Mouse (Mus musculus): ENCODE data around the gene Mapk6. TPM values are rescaled to one million over a fixed set of nuclear protein-coding genes. Genes with fewer than 3 reads are reported as not detected.

The Mapk6 gene
- polyA plus RNA-seq, 1 experiment from 2014 or later: 40.1 TPM

- no peak for DNase-seq (ENCODE audit: low spot score)
- Histone ChIP-seq H3K27me3 (ENCODE audit: insufficient read depth, low read length) (no peaks in the 10 kb centered on the region), H3K9me3 (replicated peaks; ENCODE audit: low read length) (no peaks in the 10 kb centered on the region), H3K4me3 (replicated peaks; ENCODE audit: low read depth, low read length) (no peak overlapping the region), H3K27ac (no peak overlapping the region), H3K9ac (ENCODE audit: low read depth, low read length) (no peak overlapping the region), H3K4me1 (replicated peaks; ENCODE audit: insufficient read depth, low read length) (no peaks in the 10 kb centered on the region), H3K4me2 (ENCODE audit: low read length) (no peak overlapping the region), H3K36me3 (ENCODE audit: insufficient read depth, low read length) (no peaks in the 10 kb centered on the region)
- 84% methylated on average over 3 of the region's 3 CpGs for WGBS
- ATAC-seq (replicated peaks; ENCODE audit: low FRiP score, low read depth): no peak
- no peak for TF ChIP-seq CTCF (IDR thresholded peaks at IDR 0.05; ENCODE audit: low read depth)
Observed at GRCm38 (mm10) chr9:75432694-75433093, 22.9 kb upstream of the Mapk6 start.

GRCm38 (mm10) chr9:75430822-75431621 lies 21.2 kb upstream of the Mapk6 start:
- no peak overlapping the region for H3K4me3 ChIP-seq (replicated peaks; ENCODE audit: low read depth, low read length)
- no peaks in the 10 kb centered on the region for H3K27me3 ChIP-seq (ENCODE audit: insufficient read depth, low read length)
- H3K27ac ChIP-seq: no peak overlapping the region
- ATAC-seq (replicated peaks; ENCODE audit: low FRiP score, low read depth) (no peak), DNase-seq (ENCODE audit: low spot score) (no peak)
- H3K9ac ChIP-seq (ENCODE audit: low read depth, low read length): no peak overlapping the region
- 75% methylated on average over 16 of the region's 16 CpGs for WGBS
- no peak overlapping the region for H3K4me2 ChIP-seq (ENCODE audit: low read length)
- no peaks in the 10 kb centered on the region for H3K4me1 ChIP-seq (replicated peaks; ENCODE audit: insufficient read depth, low read length)
- H3K36me3 ChIP-seq (ENCODE audit: insufficient read depth, low read length): no peaks in the 10 kb centered on the region
- TF ChIP-seq CTCF (IDR thresholded peaks at IDR 0.05; ENCODE audit: low read depth): no peak
- no peaks in the 10 kb centered on the region for H3K9me3 ChIP-seq (replicated peaks; ENCODE audit: low read length)

- TF ChIP-seq CTCF (IDR thresholded peaks at IDR 0.05; ENCODE audit: low read depth): no peak
- Histone ChIP-seq H3K27me3 (ENCODE audit: insufficient read depth, low read length) (no peaks in the 10 kb centered on the region), H3K36me3 (ENCODE audit: insufficient read depth, low read length) (no peaks in the 10 kb centered on the region), H3K9ac (ENCODE audit: low read depth, low read length) (no peak overlapping the region), H3K4me1 (replicated peaks; ENCODE audit: insufficient read depth, low read length) (no peaks in the 10 kb centered on the region), H3K9me3 (replicated peaks; ENCODE audit: low read length) (no peaks in the 10 kb centered on the region), H3K4me3 (replicated peaks; ENCODE audit: low read depth, low read length) (no peak overlapping the region), H3K27ac (no peak overlapping the region), H3K4me2 (ENCODE audit: low read length) (no peak overlapping the region)
- DNase-seq (ENCODE audit: low spot score) (no peak), ATAC-seq (replicated peaks; ENCODE audit: low FRiP score, low read depth) (no peak)
- WGBS: 96% methylated on average over 1 of the region's 1 CpGs
Observed at GRCm38 (mm10) chr9:75429657-75430056, 19.9 kb upstream of the Mapk6 start.

DNA sequence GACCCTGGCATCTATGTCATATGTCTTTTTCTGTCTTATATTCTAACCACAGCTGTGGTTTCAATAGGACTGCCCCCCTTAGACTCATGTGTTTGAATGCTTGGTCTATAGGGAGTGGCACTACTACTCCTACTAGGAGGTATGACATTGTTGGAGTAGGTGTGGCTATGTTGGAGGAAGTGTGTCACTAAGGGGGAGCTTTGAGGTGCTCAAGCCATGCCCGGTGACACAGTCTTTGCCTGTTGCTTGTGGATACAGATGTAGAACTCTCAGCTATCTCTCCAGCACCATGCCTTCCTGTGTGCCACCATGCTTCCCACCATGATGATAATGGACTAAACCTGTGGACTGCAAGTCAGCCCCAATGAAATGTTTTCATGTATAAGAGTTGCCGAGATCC lies 19.2 kb upstream of the Mapk6 start:
- no peaks in the 10 kb centered on the region for H3K27me3 ChIP-seq (ENCODE audit: insufficient read depth, low read length)
- ATAC-seq (replicated peaks; ENCODE audit: low FRiP score, low read depth): no peak
- no peak for DNase-seq (ENCODE audit: low spot score)
- H3K4me2 ChIP-seq (ENCODE audit: low read length): no peak overlapping the region
- H3K4me3 ChIP-seq (replicated peaks; ENCODE audit: low read depth, low read length): no peak overlapping the region
- no peaks in the 10 kb centered on the region for H3K4me1 ChIP-seq (replicated peaks; ENCODE audit: insufficient read depth, low read length)
- H3K9ac ChIP-seq (ENCODE audit: low read depth, low read length): no peak overlapping the region
- TF ChIP-seq CTCF (IDR thresholded peaks at IDR 0.05; ENCODE audit: low read depth): no peak
- H3K36me3 ChIP-seq (ENCODE audit: insufficient read depth, low read length): no peaks in the 10 kb centered on the region
- H3K9me3 ChIP-seq (replicated peaks; ENCODE audit: low read length): no peaks in the 10 kb centered on the region
- H3K27ac ChIP-seq: no peak overlapping the region
- 88% methylated on average over 2 of the region's 2 CpGs for WGBS

DNA sequence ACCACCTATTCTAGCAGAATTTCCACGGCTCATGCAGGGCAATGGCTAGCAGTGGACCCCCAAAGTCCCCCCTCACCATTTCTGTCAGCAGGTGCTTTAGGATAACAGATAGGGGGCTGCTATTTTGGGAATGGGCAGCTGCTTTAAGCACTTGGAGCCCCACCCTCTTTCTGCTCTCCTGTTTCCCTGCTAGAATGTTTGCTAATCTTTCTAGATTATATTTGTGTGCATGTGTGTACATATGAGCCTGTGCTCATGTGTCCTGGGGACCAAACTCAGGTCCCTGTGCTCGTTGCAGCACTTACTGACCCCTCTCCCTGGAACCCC lies 18.4 kb upstream of the Mapk6 start:
- Histone ChIP-seq H3K9me3 (replicated peaks; ENCODE audit: low read length) (no peaks in the 10 kb centered on the region), H3K4me1 (replicated peaks; ENCODE audit: insufficient read depth, low read length) (no peaks in the 10 kb centered on the region), H3K36me3 (ENCODE audit: insufficient read depth, low read length) (no peaks in the 10 kb centered on the region), H3K27ac (no peak overlapping the region), H3K9ac (ENCODE audit: low read depth, low read length) (no peak overlapping the region), H3K4me2 (ENCODE audit: low read length) (no peak overlapping the region), H3K4me3 (replicated peaks; ENCODE audit: low read depth, low read length) (no peak overlapping the region), H3K27me3 (ENCODE audit: insufficient read depth, low read length) (no peaks in the 10 kb centered on the region)
- ATAC-seq (replicated peaks; ENCODE audit: low FRiP score, low read depth) (no peak), DNase-seq (ENCODE audit: low spot score) (no peak)
- 66% methylated on average over 2 of the region's 2 CpGs for WGBS
- no peak for TF ChIP-seq CTCF (IDR thresholded peaks at IDR 0.05; ENCODE audit: low read depth)

DNA sequence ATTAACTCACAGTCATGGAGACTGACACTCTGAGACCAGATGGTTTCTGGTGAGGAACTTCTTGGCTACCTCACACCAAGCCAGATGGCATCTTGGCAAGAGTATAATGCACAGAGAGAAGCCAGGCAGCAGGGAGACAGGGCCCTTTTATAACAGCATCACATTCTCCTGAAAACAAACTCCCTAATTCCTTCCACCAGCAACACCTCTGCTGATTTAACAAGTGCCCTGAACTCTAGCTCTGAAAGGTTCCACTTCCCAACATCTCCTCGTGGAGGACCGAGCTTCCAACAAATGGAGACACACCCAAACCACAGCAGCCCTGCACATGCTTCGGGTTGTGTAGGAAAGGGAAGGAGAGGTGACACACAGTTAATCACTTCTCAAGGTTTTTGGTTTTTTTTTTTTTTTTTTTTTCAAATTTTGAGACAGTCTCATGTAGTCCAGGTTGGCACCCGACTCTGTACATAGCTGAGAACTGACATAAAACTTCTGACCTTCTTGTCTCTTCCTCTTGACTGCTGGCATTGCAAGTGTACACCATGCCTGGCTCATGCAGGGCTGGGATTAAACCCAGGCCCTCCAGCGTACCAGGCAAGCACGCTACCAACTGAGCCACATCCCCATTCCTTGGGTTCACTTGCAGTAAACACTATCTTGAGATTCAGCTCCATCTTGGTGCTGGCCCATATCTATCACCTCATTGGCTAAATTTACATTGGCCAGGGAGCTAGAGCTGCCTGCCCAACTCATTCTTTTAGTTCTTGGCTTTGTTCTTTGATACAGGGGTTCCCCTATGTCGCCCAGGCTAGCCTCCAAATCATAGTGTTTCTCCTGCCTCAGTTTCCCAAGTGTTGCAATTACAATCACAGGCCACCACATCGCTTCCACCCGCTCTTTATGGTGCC lies 17.8 kb upstream of the Mapk6 start:
- Histone ChIP-seq H3K9ac (ENCODE audit: low read depth, low read length) (no peak overlapping the region), H3K27ac (no peak overlapping the region), H3K4me3 (replicated peaks; ENCODE audit: low read depth, low read length) (no peak overlapping the region), H3K36me3 (ENCODE audit: insufficient read depth, low read length) (no peaks in the 10 kb centered on the region), H3K27me3 (ENCODE audit: insufficient read depth, low read length) (no peaks in the 10 kb centered on the region), H3K9me3 (replicated peaks; ENCODE audit: low read length) (no peaks in the 10 kb centered on the region), H3K4me1 (replicated peaks; ENCODE audit: insufficient read depth, low read length) (no peaks in the 10 kb centered on the region), H3K4me2 (ENCODE audit: low read length) (no peak overlapping the region)
- TF ChIP-seq CTCF (IDR thresholded peaks at IDR 0.05; ENCODE audit: low read depth): no peak
- WGBS: 72% methylated on average over 9 of the region's 9 CpGs
- DNase-seq (ENCODE audit: low spot score) (no peak), ATAC-seq (replicated peaks; ENCODE audit: low FRiP score, low read depth) (no peak)
